Comparison of ENCODE assay signal across 8 mouse cellular contexts in genomic region chr16:38558221-38558748, GRCm38 (mm10). TPM values are rescaled to one million over a fixed set of nuclear protein-coding genes. Genes with fewer than 3 reads are reported as not detected.
DNase-seq lines count a peak whose midpoint lies in the region; ATAC-seq lines count a peak whose summit lies in the region.

Gene Tmem39a, plus strand, starts transcription at chr16:38558698.

- ATAC-seq in kidney, embryonic 16.5 days (ENCODE audit: low FRiP score, low TSS enrichment), result no peak
- ATAC-seq in inflammation-experienced regulatory T-cells, adult 6 months, result no peak
- ATAC-seq in megakaryocyte progenitor cell, adult 5-6 weeks (replicated peaks; ENCODE audit: poor library complexity), result no peak

- H3K36me3 ChIP-seq in kidney, embryonic 16.5 days (ENCODE audit: insufficient read depth, low read length), result no peaks in the 10 kb centered on the region

- no peak for DNase-seq in kidney, postnatal 25 days
- DNase-seq in adrenal gland, postnatal 14 days, result no peak
- DNase-seq in gastrocnemius, postnatal 14 days, result no peak
- no peak for DNase-seq in urinary bladder, postnatal 14 days (ENCODE audit: low spot score)
- no peak for DNase-seq in spleen, postnatal 36 days (ENCODE audit: low spot score in 2 of 2)

- H3K4me1 ChIP-seq in kidney, embryonic 16.5 days (ENCODE audit: insufficient read depth, low read length), result no peaks in the 10 kb centered on the region

- H3K9me3 ChIP-seq in kidney, embryonic 16.5 days (ENCODE audit: low read length), result no peaks in the 10 kb centered on the region

- no peak within 1 kb of the TSS for H3K4me2 ChIP-seq in kidney, embryonic 16.5 days (replicated peaks; ENCODE audit: low read depth, low read length)

- peaks cover 14% of the 10 kb centered on the region for H3K27me3 ChIP-seq in kidney, embryonic 16.5 days (ENCODE audit: insufficient read depth, low read length)

- intact Hi-C loops in gastrocnemius, postnatal 14 days (cut with DNase I; ENCODE audit: low total_unique reads), result no loop called here

- no peak within 1 kb of the TSS for H3K9ac ChIP-seq in kidney, embryonic 16.5 days (replicated peaks; ENCODE audit: low read length)

- no peak within 1 kb of the TSS for H3K4me3 ChIP-seq in kidney, embryonic 16.5 days (ENCODE audit: low read length)

- no peak within 1 kb of the TSS for H3K27ac ChIP-seq in kidney, embryonic 16.5 days (ENCODE audit: low read length)

- WGBS in kidney, embryonic 16.5 days, result 83% methylated on average over 3 of the region's 3 CpGs

RNA-seq across cellular contexts. Expression of gene Tmem39a, which starts in this region (rescaled TPM):
- 133 and 139 TPM in 2 replicates for polyA plus RNA-seq in kidney, embryonic 16.5 days (2015; fragmentation: Nextera tagmentation; extraction: Ambion mirVana)
- total RNA-seq in adrenal gland, postnatal 14 days (2021), result 55.7 and 74.0 TPM in 2 replicates
- 10 to 100 TPM; 17.3 to 19.1 TPM for total RNA-seq in gastrocnemius, postnatal 14 days (2021)
- polyA plus RNA-seq in inflammation-experienced regulatory T-cells, adult 6 months (2017; shearing (Covaris generic)), result 10 to 100 TPM; 33.5 to 34.0 (median 33.6) TPM
- total RNA-seq in megakaryocyte progenitor cell, adult 5-6 weeks (2015), result 129 and 146 TPM in 2 replicates
- 84.5 and 107 TPM in 2 replicates for total RNA-seq in megakaryocyte progenitor cell, adult 5-6 weeks (2017)
